Mouse (Mus musculus) heart, embryonic 11.5 days (tissue): Measurements from ENCODE around the gene Lama2. TPM values are rescaled to one million over a fixed set of nuclear protein-coding genes. Genes with fewer than 3 reads are reported as not detected.

Source experiments
- ATAC-seq: fragments of 200-750 bp; cut with Nextera tagmentation; replicated peaks from 2 replicates; pipeline ENCODE4 v1.8.0; 2017; ENCODE audit warnings: moderate library complexity; ENCODE audit not compliant: insufficient number of reproducible peaks, low FRiP score, low TSS enrichment
- H3K27ac ChIP-seq: fragments of 300-500 bp; sonication (generic); 2 replicates; pipeline ENCODE4 v1.5.1; 2014; ENCODE audit warnings: mild to moderate bottlenecking, low read depth, low read length
- H3K27me3 ChIP-seq: fragments of 300-500 bp; sonication (generic); 2 replicates; pipeline ENCODE4 v1.6.1; 2014; ENCODE audit warnings: mild to moderate bottlenecking, low read length, mixed read lengths; ENCODE audit not compliant: control insufficient read depth, insufficient read depth
- H3K36me3 ChIP-seq: fragments of 300-500 bp; sonication (generic); 2 replicates; pipeline ENCODE4 v1.6.1; 2014; ENCODE audit warnings: mild to moderate bottlenecking, low read length, moderate library complexity, mixed read lengths; ENCODE audit not compliant: control insufficient read depth, insufficient read depth
- H3K4me1 ChIP-seq: fragments of 300-500 bp; sonication (generic); 2 replicates; pipeline ENCODE4 v1.6.1; 2014; ENCODE audit warnings: low read length; ENCODE audit not compliant: control insufficient read depth, insufficient read depth
- H3K4me2 ChIP-seq: fragments of 300-500 bp; sonication (generic); 2 replicates; pipeline ENCODE4 v1.6.1; 2014; ENCODE audit warnings: mild to moderate bottlenecking, moderate library complexity
- H3K4me3 ChIP-seq: fragments of 300-500 bp; sonication (generic); 2 replicates; pipeline ENCODE4 v1.5.1; 2014; ENCODE audit warnings: low read depth, low read length
- H3K9ac ChIP-seq: fragments of 300-500 bp; sonication (generic); 2 replicates; pipeline ENCODE4 v1.6.1; 2014; ENCODE audit warnings: mild to moderate bottlenecking, low read depth, low read length, moderate library complexity
- H3K9me3 ChIP-seq: fragments of 300-500 bp; sonication (generic); replicated peaks from 2 replicates; pipeline ENCODE4 v1.6.1; 2016; ENCODE audit warnings: low read length; ENCODE audit not compliant: control insufficient read depth
- WGBS: fragments of 180-500 bp; shearing (Covaris S2); extraction: QIAGEN DNeasy Blood & Tissue Kit; methylation state at CpG from one replicate; pipeline ENCODE4 v1.1.7; 2014; ENCODE audit not compliant: insufficient replicate concordance; 5-methylcytosine and 5-hydroxymethylcytosine counted together
- polyA plus RNA-seq: library from polyadenylated mRNA; unstranded; fragments of >200 nt; fragmentation: Nextera tagmentation; extraction: Ambion mirVana; gene quantifications from 2 replicates; pipeline ENCODE4 v1.2.1, GENCODE M21; 2014

Lama2 gene
- polyA plus RNA-seq, 1 experiment from 2014 or later = 17.0 TPM

GRCm38 (mm10) chr10:27234755-27235154 lies 384.8 kb downstream of the Lama2 start:
- Histone ChIP-seq H3K9ac (no peak overlapping the region), H3K27me3 (no peaks in the 10 kb centered on the region), H3K9me3 (no peaks in the 10 kb centered on the region), H3K4me1 (no peaks in the 10 kb centered on the region), H3K4me2 (no peak overlapping the region), H3K27ac (no peak overlapping the region), H3K4me3 (no peak overlapping the region), H3K36me3 (no peaks in the 10 kb centered on the region)
- ATAC-seq = no peak
- WGBS = 65% methylated on average over 4 of the region's 4 CpGs

- Histone ChIP-seq H3K9me3 (no peaks in the 10 kb centered on the region), H3K27me3 (no peaks in the 10 kb centered on the region), H3K4me2 (no peak overlapping the region), H3K4me3 (no peak overlapping the region), H3K36me3 (no peaks in the 10 kb centered on the region), H3K9ac (no peak overlapping the region), H3K27ac (no peak overlapping the region), H3K4me1 (no peaks in the 10 kb centered on the region)
- ATAC-seq = no peak
- 63% methylated on average over 5 of the region's 5 CpGs for WGBS
Observed at GRCm38 (mm10) chr10:27233577-27233976, 386.0 kb downstream of the Lama2 start.

DNA sequence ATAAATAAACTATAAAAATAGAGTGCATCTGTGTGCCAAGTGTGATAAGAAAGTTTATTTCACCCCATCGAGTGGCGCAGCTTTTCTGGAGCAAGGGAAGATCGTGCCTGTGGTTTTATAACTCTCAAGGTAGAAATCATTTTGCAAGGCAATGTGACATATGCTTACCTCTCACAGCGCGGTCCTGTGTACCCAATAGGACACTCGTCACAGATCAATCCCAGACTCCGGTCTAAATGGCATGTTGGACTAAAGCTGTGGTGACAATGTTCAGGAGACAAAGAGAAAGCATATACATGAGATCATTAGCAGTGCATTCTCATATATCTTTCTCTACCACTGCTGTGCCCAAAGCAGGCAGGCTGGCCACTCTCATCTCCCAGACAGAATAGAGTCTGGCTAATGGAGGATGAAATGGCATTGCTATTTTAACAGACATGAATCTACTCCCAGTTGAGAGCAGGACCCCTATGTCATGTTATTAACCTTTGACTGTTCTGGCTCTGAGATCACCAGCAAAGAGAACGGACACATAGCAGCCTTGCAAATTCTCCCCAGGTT lies 395.7 kb downstream of the Lama2 start:
- no peak for ATAC-seq
- Histone ChIP-seq H3K4me2 (no peak overlapping the region), H3K4me3 (no peak overlapping the region), H3K4me1 (no peaks in the 10 kb centered on the region), H3K36me3 (no peaks in the 10 kb centered on the region), H3K27ac (no peak overlapping the region), H3K9me3 (no peaks in the 10 kb centered on the region), H3K9ac (no peak overlapping the region), H3K27me3 (no peaks in the 10 kb centered on the region)
- 80% methylated on average over 8 of the region's 8 CpGs for WGBS

DNA sequence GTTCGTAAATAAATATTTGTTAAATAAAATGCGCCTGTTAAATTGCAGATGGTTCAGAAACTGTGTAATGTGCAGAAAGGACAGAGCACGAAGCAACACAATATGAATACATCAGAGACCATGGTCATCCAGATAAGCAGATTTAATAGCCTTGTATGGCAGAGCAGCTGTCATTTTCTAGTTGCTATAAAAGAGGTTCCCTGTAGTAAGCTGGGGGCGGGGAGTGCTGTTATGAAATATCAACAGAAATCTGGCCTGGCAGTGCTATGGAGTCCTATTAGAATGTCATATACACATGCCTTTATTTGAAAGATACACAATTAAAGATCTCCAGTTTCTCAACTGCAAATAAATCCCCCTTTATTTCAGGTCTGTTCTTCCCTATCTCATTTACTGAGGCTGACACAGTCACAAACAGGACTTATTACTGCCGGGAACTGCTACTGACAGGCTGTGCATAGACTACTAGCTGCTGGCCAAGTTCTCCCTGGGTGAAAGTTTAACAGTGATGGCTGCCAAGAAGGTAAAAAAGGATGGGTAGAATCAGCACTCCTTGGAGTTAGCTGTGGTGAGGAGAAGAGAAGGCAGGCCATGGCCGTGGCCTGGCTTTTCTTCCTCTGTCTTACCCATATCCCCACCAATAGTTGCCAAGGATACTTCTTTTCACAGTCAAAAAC lies 396.8 kb downstream of the Lama2 start:
- H3K9ac ChIP-seq = no peak overlapping the region

GRCm38 (mm10) chr10:27219698-27220097 lies 399.9 kb downstream of the Lama2 start:
- Histone ChIP-seq H3K4me1 (no peaks in the 10 kb centered on the region), H3K4me3 (no peak overlapping the region), H3K4me2 (no peak overlapping the region), H3K27ac (no peak overlapping the region), H3K9me3 (no peaks in the 10 kb centered on the region), H3K9ac (no peak overlapping the region), H3K36me3 (no peaks in the 10 kb centered on the region), H3K27me3 (no peaks in the 10 kb centered on the region)
- no peak for ATAC-seq
- WGBS = 68% methylated on average over 1 of the region's 1 CpGs

More for the DNA sequence above, 396.8 kb downstream of the Lama2 start:
- 78% methylated on average over 6 of the region's 6 CpGs for WGBS
- no peak overlapping the region for H3K27ac ChIP-seq
- no peaks in the 10 kb centered on the region for H3K36me3 ChIP-seq
- no peaks in the 10 kb centered on the region for H3K9me3 ChIP-seq
- no peak overlapping the region for H3K4me3 ChIP-seq
- H3K4me2 ChIP-seq = no peak overlapping the region
- ATAC-seq = no peak
- no peaks in the 10 kb centered on the region for H3K4me1 ChIP-seq
- H3K27me3 ChIP-seq = no peaks in the 10 kb centered on the region

- WGBS = 15% methylated on average over 12 of the region's 12 CpGs
- Histone ChIP-seq H3K36me3 (no peaks in the 10 kb centered on the region), H3K9ac (no peak overlapping the region), H3K27me3 (no peaks in the 10 kb centered on the region), H3K4me3 (no peak overlapping the region), H3K9me3 (no peaks in the 10 kb centered on the region), H3K27ac (no peak overlapping the region), H3K4me1 (no peaks in the 10 kb centered on the region), H3K4me2 (peak overlapping the region; percentile 25; the same call in 1 of the 2 replicates)
- ATAC-seq = no peak
Observed at GRCm38 (mm10) chr10:27207320-27207719, 412.2 kb downstream of the Lama2 start.

DNA sequence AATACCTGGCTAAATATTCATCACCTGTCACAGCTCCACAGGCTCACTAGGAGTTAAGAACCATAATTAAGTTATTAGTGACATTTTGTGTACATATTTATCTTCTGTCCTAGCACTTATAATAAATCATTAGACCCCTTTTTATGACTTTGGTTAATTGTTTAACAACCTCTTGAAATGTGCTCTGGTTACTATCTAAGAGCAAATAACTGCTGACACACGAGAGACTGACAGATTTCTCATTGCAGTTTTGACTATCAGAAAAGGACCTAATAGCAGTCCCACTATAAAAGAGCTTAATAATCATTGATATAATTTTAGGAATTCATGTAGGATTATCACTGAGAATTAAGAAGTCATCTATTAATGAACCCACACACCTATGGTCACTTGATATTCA lies 421.1 kb downstream of the Lama2 start:
- Histone ChIP-seq H3K9ac (no peak overlapping the region), H3K27ac (no peak overlapping the region), H3K4me2 (no peak overlapping the region), H3K4me3 (no peak overlapping the region), H3K36me3 (no peaks in the 10 kb centered on the region), H3K27me3 (no peaks in the 10 kb centered on the region), H3K4me1 (no peaks in the 10 kb centered on the region), H3K9me3 (no peaks in the 10 kb centered on the region)
- WGBS = 59% methylated on average over 1 of the region's 1 CpGs
- no peak for ATAC-seq

DNA sequence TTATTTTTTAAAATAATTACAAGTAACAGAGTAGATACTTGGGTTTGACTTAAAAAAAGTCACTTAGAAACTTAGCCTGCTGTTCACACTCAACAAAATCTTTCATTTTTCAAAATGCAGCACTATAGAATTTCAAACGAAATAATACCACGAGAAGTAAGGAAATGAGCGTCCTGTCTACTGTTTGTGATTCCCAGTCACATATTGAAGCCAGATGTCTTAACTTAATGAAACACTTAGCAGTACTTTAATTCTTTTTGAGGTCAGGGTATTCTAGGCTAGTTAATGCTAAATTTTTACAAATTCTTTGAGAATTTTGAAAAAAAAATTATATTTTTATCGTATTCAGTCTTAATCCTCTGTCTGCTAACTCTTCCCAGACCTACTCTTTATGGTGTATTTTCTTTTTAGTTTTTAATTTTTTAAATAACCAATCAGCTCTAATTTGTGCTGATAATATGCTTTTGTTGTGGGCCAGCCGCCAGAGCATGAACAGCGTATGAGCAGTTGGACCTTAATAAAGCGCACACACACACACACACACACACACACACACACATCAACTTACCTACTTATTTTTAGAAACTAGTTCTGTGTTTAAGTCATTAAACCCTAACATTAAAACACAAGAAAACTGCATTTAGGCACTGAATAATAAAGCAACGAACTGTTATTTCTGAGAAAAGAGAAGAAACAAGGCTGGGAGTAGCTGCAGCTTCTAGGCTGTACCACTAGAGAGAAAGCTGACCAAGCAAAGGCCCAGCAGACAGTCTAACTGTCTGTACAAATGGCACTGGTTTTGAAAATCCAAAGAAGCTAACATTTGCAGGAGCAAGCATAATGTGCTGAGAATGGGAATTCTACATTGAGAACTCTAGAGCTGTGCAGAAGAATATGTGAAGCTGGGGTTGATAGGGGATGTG lies 425.3 kb downstream of the Lama2 start:
- Histone ChIP-seq H3K27ac (no peak overlapping the region), H3K27me3 (no peaks in the 10 kb centered on the region), H3K4me3 (no peak overlapping the region), H3K9me3 (no peaks in the 10 kb centered on the region), H3K9ac (no peak overlapping the region), H3K4me1 (no peaks in the 10 kb centered on the region), H3K36me3 (no peaks in the 10 kb centered on the region), H3K4me2 (no peak overlapping the region)
- ATAC-seq = no peak
- WGBS = 88% methylated on average over 8 of the region's 8 CpGs
